Mouse (Mus musculus): Measurements from ENCODE around the gene Tex35.

Tex35 gene

DNA sequence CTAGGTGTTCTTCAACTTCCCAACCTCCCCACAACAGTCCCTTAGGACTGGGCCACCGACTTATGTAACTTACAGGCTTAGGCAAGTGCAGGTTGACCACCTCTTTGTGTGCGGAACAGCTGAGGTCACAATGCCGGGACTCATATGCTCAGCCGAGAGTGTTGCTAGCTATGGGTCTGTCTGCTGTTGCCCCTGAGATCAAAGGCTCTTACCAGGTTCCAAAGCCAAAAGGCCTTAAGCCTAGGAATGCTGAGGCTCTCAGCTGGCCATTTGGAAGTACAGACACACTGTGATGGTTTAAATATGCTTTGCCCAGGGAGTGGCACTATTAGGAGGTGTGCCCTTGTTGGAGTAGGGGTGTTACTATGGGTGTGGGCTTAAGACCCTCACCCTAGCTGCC, at the start of gene Tex35:
TSS of gene Tex35 (minus strand) at position 101 of the 400 bp plus-strand sequence.
- H3K36me3 ChIP-seq (ENCODE audit: control insufficient read depth, insufficient read depth, low read length, poor library complexity, severe bottlenecking), result no peaks in the 10 kb centered on the region
- H3K27me3 ChIP-seq (ENCODE audit: control insufficient read depth, insufficient read depth, low read length, poor library complexity, severe bottlenecking), result no peaks in the 10 kb centered on the region
- DNase-seq (ENCODE audit: low read depth, low spot score), result no peak

DNA sequence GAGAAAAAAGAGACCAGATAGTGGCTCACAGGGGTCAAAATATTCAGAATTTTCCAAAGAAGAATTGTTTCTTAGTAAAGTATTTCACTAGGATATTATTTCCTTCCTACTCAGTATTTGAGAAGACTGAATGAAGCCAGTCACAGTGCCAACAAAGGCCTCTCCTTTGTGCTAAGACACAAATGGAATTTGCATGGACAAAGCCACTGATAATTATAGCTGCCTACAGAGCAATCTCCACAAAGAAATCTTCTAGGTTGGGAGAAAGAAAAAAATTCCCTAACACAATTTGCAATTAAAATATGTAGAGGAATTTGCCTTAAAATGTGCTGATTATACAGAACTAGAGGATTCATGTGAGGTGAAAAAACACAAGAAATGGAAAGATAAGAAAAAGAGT, 45.3 kb upstream of the Tex35 start:
- Histone ChIP-seq H3K36me3 (ENCODE audit: control insufficient read depth, insufficient read depth, low read length, poor library complexity, severe bottlenecking) (no peaks in the 10 kb centered on the region), H3K27me3 (ENCODE audit: control insufficient read depth, insufficient read depth, low read length, poor library complexity, severe bottlenecking) (no peaks in the 10 kb centered on the region)
- no peak for DNase-seq (ENCODE audit: low read depth, low spot score)

DNA sequence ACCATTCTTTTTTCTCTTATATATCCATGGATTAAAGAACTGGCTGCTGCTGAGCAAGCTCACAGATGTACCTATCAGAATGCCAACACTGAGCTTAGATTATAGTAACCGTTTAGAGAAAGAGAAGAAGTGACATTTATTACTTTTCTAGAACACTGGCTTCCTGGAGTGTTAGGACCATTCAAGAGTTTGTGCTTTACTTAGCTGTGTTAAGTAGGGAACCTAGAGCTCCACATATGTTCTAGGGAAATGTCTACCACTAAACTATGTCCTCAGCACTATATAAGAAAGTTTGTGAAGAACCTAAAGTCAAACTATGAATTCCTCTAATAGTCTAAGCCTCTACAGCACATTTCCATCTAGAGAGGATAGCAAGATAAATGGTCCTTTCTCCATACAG, 41.6 kb upstream of the Tex35 start:
- H3K27me3 ChIP-seq (ENCODE audit: control insufficient read depth, insufficient read depth, low read length, poor library complexity, severe bottlenecking), result no peaks in the 10 kb centered on the region
- DNase-seq (ENCODE audit: low read depth, low spot score), result no peak
- H3K36me3 ChIP-seq (ENCODE audit: control insufficient read depth, insufficient read depth, low read length, poor library complexity, severe bottlenecking), result no peaks in the 10 kb centered on the region

DNA sequence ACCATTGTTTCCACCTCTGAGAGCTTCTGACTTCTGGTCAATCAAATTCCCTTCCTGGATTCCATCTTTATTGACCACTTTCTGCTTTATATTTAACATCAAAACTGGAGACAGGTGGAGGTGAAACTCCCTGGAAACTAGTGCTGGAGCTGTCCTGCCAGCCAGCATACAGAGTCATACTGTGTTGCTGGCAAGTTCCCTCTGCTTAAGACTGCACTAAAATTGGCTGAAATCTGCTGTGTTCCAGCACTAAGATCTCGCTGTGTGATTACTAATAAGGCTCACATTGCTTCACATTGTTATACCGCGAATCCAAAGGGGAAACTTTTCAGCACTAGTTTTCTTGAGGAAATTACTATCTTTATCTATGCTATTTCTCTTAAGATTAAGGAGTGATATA, 36.1 kb upstream of the Tex35 start:
- DNase-seq (ENCODE audit: low read depth, low spot score), result no peak
- Histone ChIP-seq H3K27me3 (ENCODE audit: control insufficient read depth, insufficient read depth, low read length, poor library complexity, severe bottlenecking) (no peaks in the 10 kb centered on the region), H3K36me3 (ENCODE audit: control insufficient read depth, insufficient read depth, low read length, poor library complexity, severe bottlenecking) (no peaks in the 10 kb centered on the region)

DNA sequence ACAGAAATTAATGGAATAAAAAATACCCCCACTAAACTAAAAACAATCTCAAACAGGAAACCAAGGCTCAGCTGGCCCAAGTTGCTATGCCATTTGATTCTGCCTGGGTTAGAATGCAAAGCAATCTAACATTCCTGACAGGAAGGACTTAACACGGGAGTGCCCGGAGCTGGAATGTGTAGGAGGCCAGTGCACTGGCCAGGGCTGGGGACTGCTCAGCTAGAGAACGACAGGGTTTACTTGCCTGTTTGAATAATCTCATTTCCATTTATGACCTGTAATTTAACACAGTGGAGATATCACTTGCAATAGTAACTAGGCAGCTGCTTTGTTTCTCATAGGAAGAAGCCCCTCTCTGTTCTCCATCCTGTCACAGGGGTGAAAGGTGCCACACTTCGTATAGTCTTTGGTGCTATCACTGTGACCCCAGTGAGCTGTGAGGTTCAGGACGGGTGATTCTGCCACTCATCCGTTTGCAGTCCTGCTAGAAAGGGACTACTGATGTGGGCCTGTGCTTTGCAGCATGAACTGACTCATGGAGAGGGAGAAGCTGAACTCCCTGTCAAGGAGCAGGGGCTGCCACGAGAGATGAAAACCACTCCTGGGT, 34.9 kb upstream of the Tex35 start:
- Histone ChIP-seq H3K36me3 (ENCODE audit: control insufficient read depth, insufficient read depth, low read length, poor library complexity, severe bottlenecking) (no peaks in the 10 kb centered on the region), H3K27me3 (ENCODE audit: control insufficient read depth, insufficient read depth, low read length, poor library complexity, severe bottlenecking) (no peaks in the 10 kb centered on the region)
- no peak for DNase-seq (ENCODE audit: low read depth, low spot score)

DNA sequence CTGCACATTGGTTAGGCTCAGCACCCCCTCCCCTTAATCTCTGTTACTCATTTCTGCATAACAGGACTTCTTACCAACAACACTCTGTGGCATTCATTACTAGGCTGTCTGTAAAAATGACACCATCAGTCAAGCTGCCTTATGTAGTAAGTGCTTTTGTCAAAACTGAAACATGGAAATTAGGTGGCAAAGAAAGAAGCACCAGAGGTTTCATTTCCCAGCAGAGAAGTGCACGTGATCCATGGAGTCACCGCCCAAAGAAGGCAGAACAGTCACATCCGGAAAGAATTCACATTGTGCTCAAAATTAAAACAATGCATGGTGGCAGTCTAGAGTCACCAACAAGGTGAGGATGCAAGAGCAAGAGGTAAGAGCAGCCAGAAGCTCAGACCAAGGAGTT, 32.5 kb upstream of the Tex35 start:
- peak; percentile 2 for DNase-seq (ENCODE audit: low read depth, low spot score)
- Histone ChIP-seq H3K36me3 (ENCODE audit: control insufficient read depth, insufficient read depth, low read length, poor library complexity, severe bottlenecking) (no peaks in the 10 kb centered on the region), H3K27me3 (ENCODE audit: control insufficient read depth, insufficient read depth, low read length, poor library complexity, severe bottlenecking) (no peaks in the 10 kb centered on the region)

DNA sequence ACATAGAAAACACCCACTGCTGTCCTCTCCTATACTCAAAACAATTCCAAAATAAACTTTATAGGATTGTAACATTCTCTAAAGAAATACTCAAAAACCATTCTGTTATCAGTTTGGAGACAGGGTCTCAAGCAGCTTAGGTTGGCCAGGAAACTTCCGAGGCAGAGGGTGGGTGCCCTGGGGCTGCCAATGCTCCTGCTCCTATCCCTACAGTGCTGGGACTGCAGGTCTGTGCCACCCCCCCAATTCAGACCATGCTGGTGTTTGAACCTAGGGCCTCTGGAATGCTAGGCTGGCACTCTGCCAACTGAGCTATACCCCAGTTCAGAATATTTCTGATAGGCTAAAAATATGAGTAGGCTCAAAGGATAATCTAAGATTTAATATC, 29.4 kb upstream of the Tex35 start:
- no peaks in the 10 kb centered on the region for H3K36me3 ChIP-seq (ENCODE audit: control insufficient read depth, insufficient read depth, low read length, poor library complexity, severe bottlenecking)
- no peaks in the 10 kb centered on the region for H3K27me3 ChIP-seq (ENCODE audit: control insufficient read depth, insufficient read depth, low read length, poor library complexity, severe bottlenecking)
- DNase-seq (ENCODE audit: low read depth, low spot score), result no peak

DNA sequence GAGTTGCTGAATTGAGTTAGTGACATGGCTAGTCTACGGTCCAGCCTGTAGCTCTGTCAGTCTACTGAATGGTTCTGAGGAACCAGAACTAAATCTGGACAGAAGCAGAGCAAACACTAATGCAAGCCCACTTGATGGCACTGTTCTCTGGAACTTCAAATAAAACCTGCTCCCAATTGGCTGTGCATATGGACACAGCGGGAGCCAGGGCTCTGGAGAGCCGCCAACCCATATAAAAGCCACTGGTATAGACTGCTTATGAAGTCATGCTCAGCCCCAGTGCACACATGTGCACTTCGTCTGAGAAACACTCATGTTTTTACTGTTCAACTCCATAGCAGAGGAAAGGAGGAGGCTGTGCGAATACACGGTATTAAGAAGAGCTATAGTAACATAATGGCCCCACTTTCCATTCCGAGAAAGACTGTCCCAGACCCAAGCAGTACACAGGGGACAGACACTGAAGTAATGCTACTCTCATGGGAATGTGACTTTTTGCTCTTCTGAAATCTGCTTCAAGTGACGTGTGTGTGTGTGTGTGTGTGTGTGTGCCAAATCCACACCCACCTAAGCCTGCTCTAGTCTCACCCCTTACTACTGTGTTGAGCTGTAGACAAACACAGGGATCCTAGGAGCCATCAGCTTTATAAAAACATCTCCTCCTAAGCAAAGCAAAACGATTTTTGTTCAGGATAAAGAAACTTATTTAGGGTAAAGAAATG, 28.8 kb upstream of the Tex35 start:
- Histone ChIP-seq H3K36me3 (ENCODE audit: control insufficient read depth, insufficient read depth, low read length, poor library complexity, severe bottlenecking) (no peaks in the 10 kb centered on the region), H3K27me3 (ENCODE audit: control insufficient read depth, insufficient read depth, low read length, poor library complexity, severe bottlenecking) (no peaks in the 10 kb centered on the region)
- no peak for DNase-seq (ENCODE audit: low read depth, low spot score)

DNA sequence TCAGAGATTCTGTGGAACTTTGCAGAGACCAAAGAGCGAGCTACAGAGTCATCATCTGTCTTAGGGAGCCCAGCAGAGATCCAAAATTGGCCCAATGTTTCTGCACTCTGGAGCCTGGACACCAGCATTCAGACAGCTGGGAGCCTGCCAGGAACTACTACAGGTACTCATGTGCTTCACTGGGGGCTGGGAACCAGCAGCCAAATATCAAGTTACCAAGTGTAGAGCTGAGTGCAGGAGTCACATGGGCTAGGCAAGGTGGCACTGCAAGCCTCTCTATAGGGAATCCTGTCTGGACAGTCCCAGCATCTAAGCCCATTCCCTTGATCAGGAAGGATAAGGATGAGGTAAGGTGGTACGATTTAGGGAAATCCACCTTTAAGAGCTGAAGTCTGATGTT, 19.7 kb upstream of the Tex35 start:
- H3K27me3 ChIP-seq (ENCODE audit: control insufficient read depth, insufficient read depth, low read length, poor library complexity, severe bottlenecking), result no peaks in the 10 kb centered on the region
- no peaks in the 10 kb centered on the region for H3K36me3 ChIP-seq (ENCODE audit: control insufficient read depth, insufficient read depth, low read length, poor library complexity, severe bottlenecking)
- DNase-seq (ENCODE audit: low read depth, low spot score), result no peak

DNA sequence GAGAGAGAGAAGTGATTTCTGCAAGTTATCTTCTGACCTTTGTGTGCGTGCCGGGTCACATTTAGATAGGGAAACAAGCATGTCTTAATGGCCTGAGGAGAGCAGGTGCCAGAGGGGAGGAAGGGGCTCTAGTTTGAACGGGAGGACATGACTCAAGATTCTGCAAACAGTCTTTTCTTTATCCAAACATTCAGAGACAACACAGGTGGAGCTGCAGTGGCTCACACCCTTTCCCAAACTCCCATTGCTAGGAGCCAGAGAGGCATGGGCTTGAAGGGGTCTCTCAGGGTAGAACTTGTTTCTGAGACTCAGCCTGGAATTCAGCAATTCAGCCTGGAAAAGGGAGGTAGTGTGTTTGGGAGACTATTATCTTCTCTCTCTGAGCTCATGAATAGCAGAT, 15.4 kb upstream of the Tex35 start:
- H3K36me3 ChIP-seq (ENCODE audit: control insufficient read depth, insufficient read depth, low read length, poor library complexity, severe bottlenecking), result no peaks in the 10 kb centered on the region

DNA sequence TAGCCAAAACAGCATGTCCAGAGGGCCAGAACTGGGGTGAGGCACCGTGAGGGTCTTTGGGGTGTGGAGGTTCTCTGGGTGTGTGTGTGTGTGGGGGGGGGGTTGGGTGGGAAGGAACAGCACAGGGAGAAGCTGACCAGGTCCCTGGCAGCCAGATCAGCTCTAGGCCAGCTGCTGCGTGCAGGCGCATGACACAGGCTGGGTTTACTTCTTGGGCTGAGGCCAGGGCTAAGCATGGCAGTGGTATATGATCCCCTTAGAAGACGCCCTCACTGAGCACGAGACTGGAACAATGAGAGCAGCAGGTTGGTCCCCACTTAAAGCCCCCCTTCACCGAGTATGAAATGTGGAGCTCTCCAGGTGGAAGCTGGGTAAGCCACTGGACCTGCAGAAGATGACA, 10.7 kb upstream of the Tex35 start:
- H3K36me3 ChIP-seq (ENCODE audit: control insufficient read depth, insufficient read depth, low read length, poor library complexity, severe bottlenecking), result no peaks in the 10 kb centered on the region
- DNase-seq (ENCODE audit: low read depth, low spot score), result no peak
- H3K27me3 ChIP-seq (ENCODE audit: control insufficient read depth, insufficient read depth, low read length, poor library complexity, severe bottlenecking), result no peaks in the 10 kb centered on the region

More for the DNA sequence above, 15.4 kb upstream of the Tex35 start:
- no peak for DNase-seq (ENCODE audit: low read depth, low spot score)
- H3K27me3 ChIP-seq (ENCODE audit: control insufficient read depth, insufficient read depth, low read length, poor library complexity, severe bottlenecking), result no peaks in the 10 kb centered on the region

DNA sequence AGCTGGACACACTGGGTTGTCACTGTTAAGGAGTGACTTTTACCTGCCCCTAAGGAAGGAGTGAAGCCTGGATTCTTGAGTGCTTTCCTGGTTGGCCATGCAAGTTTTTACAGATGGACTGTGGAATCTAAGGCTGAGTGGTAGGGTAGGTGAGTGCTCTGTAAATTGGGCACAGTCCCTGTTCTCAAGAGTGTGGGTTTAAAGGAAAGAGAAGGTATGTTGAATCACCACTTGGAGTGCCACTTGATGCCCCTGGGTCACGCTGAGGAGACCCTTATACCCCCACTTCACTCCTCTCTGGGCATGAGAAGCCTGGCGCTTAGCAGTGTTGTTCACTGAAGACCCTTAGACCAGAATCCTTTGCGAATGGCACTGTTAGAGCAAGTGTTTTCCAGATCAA, 9.0 kb upstream of the Tex35 start:
- no peaks in the 10 kb centered on the region for H3K27me3 ChIP-seq (ENCODE audit: control insufficient read depth, insufficient read depth, low read length, poor library complexity, severe bottlenecking)
- no peak for DNase-seq (ENCODE audit: low read depth, low spot score)
- H3K36me3 ChIP-seq (ENCODE audit: control insufficient read depth, insufficient read depth, low read length, poor library complexity, severe bottlenecking), result no peaks in the 10 kb centered on the region

DNA sequence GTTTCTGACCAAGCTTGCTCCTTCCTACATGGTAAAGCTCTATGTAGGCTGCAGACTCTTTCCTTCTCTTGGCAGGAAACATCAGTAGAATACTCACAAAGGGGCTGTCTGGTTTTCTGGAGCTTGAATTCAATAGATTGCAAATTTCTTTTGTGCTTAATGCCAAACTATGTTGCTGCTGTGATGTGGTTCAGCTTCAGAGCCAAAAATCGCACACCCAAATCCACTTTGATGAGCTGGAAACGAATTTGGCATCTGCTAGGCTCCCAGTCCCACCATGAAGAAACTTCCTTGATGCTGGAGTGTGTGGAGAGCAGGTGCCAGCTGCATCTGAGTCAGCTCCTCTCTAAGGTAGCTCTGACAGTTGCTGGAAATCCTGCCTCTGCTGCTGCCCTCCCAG, 6.0 kb upstream of the Tex35 start:
- no peaks in the 10 kb centered on the region for H3K27me3 ChIP-seq (ENCODE audit: control insufficient read depth, insufficient read depth, low read length, poor library complexity, severe bottlenecking)
- no peak for DNase-seq (ENCODE audit: low read depth, low spot score)

DNA sequence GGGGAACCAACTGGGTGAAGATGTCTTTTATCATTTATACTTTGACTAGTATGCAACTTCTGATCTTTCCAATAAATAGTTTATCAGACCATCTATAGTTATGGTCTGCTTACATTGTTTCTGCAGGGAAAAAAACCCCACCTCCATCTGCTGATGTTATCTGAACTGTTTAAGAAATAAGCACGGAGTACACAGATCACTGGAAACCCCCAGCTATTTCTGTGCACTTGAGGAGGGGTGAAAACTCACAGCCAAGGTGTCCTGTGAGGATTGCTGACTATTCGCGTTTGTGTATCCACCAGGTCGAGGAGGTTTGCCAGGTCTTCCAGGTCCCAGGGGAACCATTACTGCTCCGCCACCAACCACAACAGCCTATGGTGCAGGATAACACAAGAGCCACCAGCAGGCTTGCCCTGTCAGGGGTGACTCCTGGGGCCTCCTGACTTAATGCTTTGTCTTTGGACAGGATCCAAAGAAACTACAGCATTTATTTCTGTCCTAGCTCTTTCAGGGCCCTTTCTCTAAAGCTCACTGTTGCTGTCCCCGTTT, 1.9 kb upstream of the Tex35 start:
- Histone ChIP-seq H3K27me3 (ENCODE audit: control insufficient read depth, insufficient read depth, low read length, poor library complexity, severe bottlenecking) (no peaks in the 10 kb centered on the region), H3K36me3 (ENCODE audit: control insufficient read depth, insufficient read depth, low read length, poor library complexity, severe bottlenecking) (no peaks in the 10 kb centered on the region)
- DNase-seq (ENCODE audit: low read depth, low spot score), result no peak

More for the DNA sequence above, 6.0 kb upstream of the Tex35 start:
- H3K36me3 ChIP-seq (ENCODE audit: control insufficient read depth, insufficient read depth, low read length, poor library complexity, severe bottlenecking), result no peaks in the 10 kb centered on the region

DNA sequence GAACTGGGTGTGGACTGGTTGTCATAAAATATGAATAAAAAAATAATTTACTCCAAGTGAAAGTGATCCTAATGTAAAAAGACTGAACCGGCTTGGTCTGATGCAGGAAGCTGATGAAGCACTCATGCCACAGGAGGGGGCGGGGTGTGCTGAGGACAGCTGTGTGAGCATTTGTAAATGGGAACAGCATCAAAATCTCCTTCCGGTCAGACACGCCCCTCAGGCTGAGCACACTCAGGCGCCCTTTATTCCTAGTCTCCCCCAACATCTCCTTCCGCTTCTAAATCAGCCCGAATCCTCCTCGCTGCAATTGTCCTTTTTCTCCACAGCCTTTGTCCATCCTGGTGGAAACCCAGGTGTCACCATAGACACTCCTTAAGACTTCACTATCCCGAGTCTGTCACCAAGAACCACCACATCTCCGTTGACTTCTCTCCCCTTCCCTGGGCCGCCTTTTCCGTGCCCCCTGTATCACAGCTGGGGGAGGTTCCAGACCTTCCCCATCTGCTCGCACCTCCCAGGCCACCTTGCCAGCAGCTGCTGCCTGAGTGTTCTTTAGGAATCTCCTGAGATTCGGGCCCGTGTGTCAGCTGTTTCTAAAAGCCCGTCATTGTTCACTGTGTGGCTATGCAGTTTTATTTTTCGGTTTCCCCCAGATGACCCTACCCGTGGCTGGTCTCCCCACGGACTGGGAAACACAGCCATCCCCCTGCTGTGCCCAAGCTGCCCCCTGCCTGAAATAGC, 7.2 kb downstream of the Tex35 start:
- DNase-seq (ENCODE audit: low read depth, low spot score), result peak; percentile 48
- no peaks in the 10 kb centered on the region for H3K27me3 ChIP-seq (ENCODE audit: control insufficient read depth, insufficient read depth, low read length, poor library complexity, severe bottlenecking)
- no peaks in the 10 kb centered on the region for H3K36me3 ChIP-seq (ENCODE audit: control insufficient read depth, insufficient read depth, low read length, poor library complexity, severe bottlenecking)

All from splenic B cell, adult 2 months (primary cell).